Mouse (Mus musculus): Measurements from ENCODE around the gene Ssh3.
A peak's percentile ranks its signal among the peaks of the same experiment; 100 is the strongest.

Gene Ssh3

GRCm38 (mm10) chr19:4214071-4214770, 54.8 kb downstream of the Ssh3 start, which contains the start of the genes Clcf1 and AC109138.7:
TSS of gene Clcf1 (plus strand) at chr19:4214238.
TSS of gene AC109138.7 (plus strand) at chr19:4214357.
- peak; percentile 79 for DNase-seq

GRCm38 (mm10) chr19:4213524-4213974, 55.4 kb downstream of the Ssh3 start:
- DNase-seq = peak; percentile 73

DNA sequence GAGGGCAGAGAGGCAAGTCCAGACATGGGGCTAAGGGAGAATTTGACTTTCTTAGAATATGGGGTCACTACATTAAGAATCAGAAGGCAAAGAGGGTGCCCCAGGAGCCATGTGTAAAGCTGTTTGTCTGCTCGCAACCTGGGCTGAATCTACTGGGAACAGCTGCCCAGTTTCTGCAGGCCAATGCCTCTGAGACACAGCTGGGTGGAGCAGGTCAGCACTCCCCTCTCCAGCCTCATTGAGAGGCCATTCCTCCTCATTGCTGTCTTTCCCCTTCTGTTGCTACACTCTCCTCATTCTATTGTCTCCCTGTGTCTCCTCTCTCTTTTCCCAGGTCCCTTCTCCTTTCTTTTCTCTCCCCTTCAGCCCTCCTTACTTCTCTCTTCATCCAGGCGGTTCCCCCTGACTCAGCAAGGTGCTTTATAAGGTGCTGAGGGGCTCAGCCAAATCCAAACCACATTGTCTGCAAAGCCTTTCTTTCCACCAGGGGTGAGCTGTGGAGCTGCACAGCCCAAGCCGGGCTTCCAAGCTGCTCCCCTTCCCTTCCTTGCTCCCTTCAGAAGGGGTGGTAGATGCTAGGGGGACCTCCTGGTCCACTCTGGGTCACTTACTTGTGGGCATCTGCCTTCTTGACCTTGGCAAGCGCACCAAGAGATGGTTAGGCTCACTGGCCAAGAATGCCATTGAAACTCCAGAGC, 56.9 kb downstream of the Ssh3 start:
- no peak for DNase-seq
